Comparison of ENCODE assay signal across 8 mouse cellular contexts in the genomic region with DNA sequence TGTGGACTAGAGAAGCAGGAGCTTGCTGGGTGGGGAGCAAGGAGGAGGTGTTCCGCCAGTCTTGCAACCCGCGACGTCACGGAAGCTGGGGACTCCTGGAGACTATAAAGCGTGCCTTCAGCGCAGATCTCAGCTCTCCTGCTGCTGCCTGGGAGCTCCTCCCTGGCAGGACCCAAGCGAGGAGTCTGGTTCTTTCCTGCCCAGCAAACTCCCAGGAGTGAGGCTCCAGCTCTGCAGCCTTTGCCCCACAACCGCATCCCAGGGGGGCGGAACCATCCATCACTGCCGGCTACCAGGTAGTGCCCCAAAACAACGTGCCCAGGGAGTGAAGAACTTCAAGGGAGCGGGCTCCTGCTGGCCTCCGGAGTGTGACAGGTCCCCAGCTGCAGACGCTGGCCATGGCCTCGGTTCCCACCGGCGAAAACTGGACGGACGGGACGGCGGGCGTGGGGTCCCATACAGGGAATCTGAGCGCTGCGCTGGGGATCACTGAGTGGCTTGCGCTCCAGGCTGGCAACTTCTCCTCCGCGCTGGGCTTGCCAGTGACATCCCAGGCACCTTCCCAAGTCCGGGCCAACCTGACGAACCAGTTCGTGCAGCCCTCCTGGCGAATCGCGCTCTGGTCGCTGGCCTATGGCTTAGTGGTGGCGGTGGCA. TPM values are rescaled to one million over a fixed set of nuclear protein-coding genes. Genes with fewer than 3 reads are reported as not detected.
DNase-seq lines count a peak whose midpoint lies in the region; ATAC-seq lines count a peak whose summit lies in the region.

Gene Tacr3, plus strand, starts transcription at position 133 of the 656 bp plus-strand sequence.

- 1% methylated on average over 36 of the region's 36 CpGs for WGBS in forebrain, embryonic 15.5 days
- 1% methylated on average over 36 of the region's 36 CpGs for WGBS in limb, embryonic 11.5 days
- WGBS in neural tube, embryonic 15.5 days, result 2% methylated on average over 36 of the region's 36 CpGs

- H3K4me3 ChIP-seq in forebrain, embryonic 15.5 days, result peak within 1 kb of the TSS; percentile 48
- H3K4me3 ChIP-seq in limb, embryonic 11.5 days (ENCODE audit: low read depth, low read length), result peak within 1 kb of the TSS; percentile 38
- H3K4me3 ChIP-seq in neural tube, embryonic 15.5 days (replicated peaks), result peak within 1 kb of the TSS; percentile 51

- no peak within 1 kb of the TSS for H3K27ac ChIP-seq in forebrain, embryonic 15.5 days (replicated peaks)
- no peak within 1 kb of the TSS for H3K27ac ChIP-seq in limb, embryonic 11.5 days (replicated peaks; ENCODE audit: low read depth, low read length)
- H3K27ac ChIP-seq in neural tube, embryonic 15.5 days (replicated peaks), result no peak within 1 kb of the TSS

- H3K4me2 ChIP-seq in forebrain, embryonic 15.5 days (replicated peaks), result peak within 1 kb of the TSS; percentile 93
- H3K4me2 ChIP-seq in limb, embryonic 11.5 days (ENCODE audit: low read depth, severe bottlenecking), result peak within 1 kb of the TSS; percentile 87
- peak within 1 kb of the TSS; percentile 97 for H3K4me2 ChIP-seq in neural tube, embryonic 15.5 days

- peak within 1 kb of the TSS; percentile 36 for H3K9ac ChIP-seq in forebrain, embryonic 15.5 days (replicated peaks)
- peak within 1 kb of the TSS; percentile 27; the same call in 1 of the 2 replicates for H3K9ac ChIP-seq in limb, embryonic 11.5 days (ENCODE audit: low read length)
- peak within 1 kb of the TSS; percentile 47 for H3K9ac ChIP-seq in neural tube, embryonic 15.5 days (replicated peaks)

- peak; percentile 82 for ATAC-seq in forebrain, embryonic 15.5 days (replicated peaks)
- ATAC-seq in limb, embryonic 11.5 days (ENCODE audit: insufficient number of reproducible peaks, low FRiP score, low TSS enrichment, low read depth), result peak; percentile 49
- ATAC-seq in neural tube, embryonic 15.5 days (ENCODE audit: low FRiP score), result peak; percentile 79

- no peaks in the 10 kb centered on the region for H3K36me3 ChIP-seq in forebrain, embryonic 15.5 days
- no peaks in the 10 kb centered on the region for H3K36me3 ChIP-seq in limb, embryonic 11.5 days (ENCODE audit: control insufficient read depth, insufficient read depth, low read length)
- no peaks in the 10 kb centered on the region for H3K36me3 ChIP-seq in neural tube, embryonic 15.5 days

- intact Hi-C loops in left cerebral cortex, postnatal 10 days (cut with DNase I), result no loop called here

- H3K9me3 ChIP-seq in forebrain, embryonic 15.5 days, result no peaks in the 10 kb centered on the region
- no peaks in the 10 kb centered on the region for H3K9me3 ChIP-seq in limb, embryonic 11.5 days (ENCODE audit: control insufficient read depth, low read length)
- H3K9me3 ChIP-seq in neural tube, embryonic 15.5 days (replicated peaks), result no peaks in the 10 kb centered on the region

- peaks cover 9% of the 10 kb centered on the region for H3K4me1 ChIP-seq in forebrain, embryonic 15.5 days
- no peaks in the 10 kb centered on the region for H3K4me1 ChIP-seq in limb, embryonic 11.5 days (ENCODE audit: control insufficient read depth, insufficient read depth, low read length)
- peaks cover 14% of the 10 kb centered on the region for H3K4me1 ChIP-seq in neural tube, embryonic 15.5 days

- DNase-seq in adrenal gland, adult (ENCODE audit: inconsistent age in 2 of 2, low spot score in 1 of 2), result peak; percentile 5 to 17
- DNase-seq in adrenal gland, postnatal 4 days (ENCODE audit: low spot score in 2 of 2), result no peak
- DNase-seq in left cerebral cortex, postnatal 10 days (ENCODE audit: extremely low spot score in 1 of 2, low spot score in 2 of 2), result peak; percentile 13 to 25
- DNase-seq in left cerebral cortex, adult 8-10 months (ENCODE audit: low spot score in 2 of 2), result no peak
- peak; percentile 57 for DNase-seq in limb, embryonic 11.5 days (ENCODE audit: low spot score)
- no peak for DNase-seq in thymus, postnatal 25 days

- H3K27me3 ChIP-seq in forebrain, embryonic 15.5 days, result no peaks in the 10 kb centered on the region
- 0 out of 2 replicates have a peak, but pooled peaks cover 10% of the 10 kb centered on the region for H3K27me3 ChIP-seq in limb, embryonic 11.5 days (ENCODE audit: control insufficient read depth, insufficient read depth, low read length)
- peaks cover 2% of the 10 kb centered on the region; the same call in 1 of the 2 replicates for H3K27me3 ChIP-seq in neural tube, embryonic 15.5 days (replicated peaks)

RNA-seq across cellular contexts. Expression of gene Tacr3, which starts in this region (rescaled TPM):
- not detected for total RNA-seq in adrenal gland, postnatal 4 days (2021)
- total RNA-seq in left cerebral cortex, postnatal 10 days (2021), result 1 to 10 TPM; 3.2 to 3.3 TPM
- total RNA-seq in left cerebral cortex, adult 8-10 months (2022), result 1 to 10 TPM; 1.6 to 2.5 (median 2.0) TPM
- 0.98 and 1.1 TPM in 2 replicates for polyA plus RNA-seq in forebrain, embryonic 15.5 days (2015; fragmentation: Nextera tagmentation; extraction: Ambion mirVana)
- polyA plus RNA-seq in limb, embryonic 11.5 days (2014; fragmentation: Nextera tagmentation; extraction: Ambion mirVana), result 0.35 and 0.47 TPM in 2 replicates
- polyA plus RNA-seq in neural tube, embryonic 15.5 days (2015; fragmentation: Nextera tagmentation; extraction: Ambion mirVana), result 4.2 TPM in 2 replicates

Comparison
In these comparisons a context has a peak if more than half of its experiments do, and no peak if none do; other contexts are left out.
1. DNase-seq: peak in adrenal gland, adult (2 of 2) and left cerebral cortex, postnatal 10 days (2 of 2); none in adrenal gland, postnatal 4 days (0 of 2), left cerebral cortex, adult 8-10 months (0 of 2) and thymus, postnatal 25 days (single experiment).
2. Peak in DNase-seq, ATAC-seq, H3K4me3 ChIP-seq, H3K9ac ChIP-seq and H3K4me2 ChIP-seq in limb, embryonic 11.5 days; RNA of the gene not detected or under 1 TPM.
3. Peak in every context shown above with its lines, with median percentiles within 50 percentile points of each other: ATAC-seq, H3K4me2 ChIP-seq, H3K4me3 ChIP-seq and H3K9ac ChIP-seq.